Mouse (Mus musculus) ES-E14 (cell line): Measurements from ENCODE around the gene Iqca.

Experiments used
- HCFC1 ChIP-seq: IDR thresholded peaks from 2 replicates; pipeline ENCODE4 v1.6.1; 2012; ENCODE audit warnings: low read length, inconsistent platforms, borderline replicate concordance; ENCODE audit not compliant: insufficient read depth
- MAFK ChIP-seq: IDR thresholded peaks from 2 replicates; pipeline ENCODE4 v1.6.1; 2014; ENCODE audit warnings: mild to moderate bottlenecking, low read depth, low read length, inconsistent platforms; ENCODE audit not compliant: insufficient read depth
- ZNF384 ChIP-seq: IDR thresholded peaks from 2 replicates; pipeline ENCODE4 v1.6.1; 2012; ENCODE audit warnings: low read depth, low read length, inconsistent platforms

DNA sequence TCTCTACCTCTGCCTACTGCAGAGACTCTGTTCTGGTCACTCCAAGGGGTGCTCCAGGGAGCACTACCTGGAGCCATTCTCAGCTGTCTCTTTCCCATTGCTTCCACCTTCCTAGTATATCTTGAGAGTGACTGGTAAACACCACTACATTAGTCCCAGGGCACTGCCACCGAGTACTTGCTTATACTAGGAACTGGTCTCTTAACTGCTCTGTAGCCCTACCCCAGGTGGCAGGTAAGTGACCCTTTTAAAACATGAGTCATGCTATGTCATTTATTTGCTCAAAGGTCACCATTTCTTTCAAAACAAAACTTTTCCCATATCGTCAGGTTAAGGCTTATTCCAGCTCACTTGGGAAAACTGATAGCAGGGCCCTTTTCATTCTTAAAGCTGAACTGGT is 40.5 kb downstream of the Iqca start:
- no peak for TF ChIP-seq ZNF384
- TF ChIP-seq MAFK, result no peak
- no peak for TF ChIP-seq HCFC1
